Mouse (Mus musculus): ENCODE results near the gene Cd5l. TPM values are rescaled to one million over a fixed set of nuclear protein-coding genes. Genes with fewer than 3 reads are reported as not detected.
"Not testable (repeated sequence)": the region's sequence is repeated elsewhere in the genome, so short reads cannot be mapped to it uniquely, and the experiment has no call there.

Cd5l gene
- polyA plus RNA-seq, 1 experiment from 2014 or later, result not detected

GRCm38 (mm10) chr3:87377719-87378118 is 20.0 kb downstream of the Cd5l start:
- no peaks in the 10 kb centered on the region for H3K4me1 ChIP-seq
- no peaks in the 10 kb centered on the region for H3K36me3 ChIP-seq (replicated peaks)
- 71% methylated on average over 6 of the region's 6 CpGs for WGBS
- H3K27ac ChIP-seq, result no peak overlapping the region
- H3K4me2 ChIP-seq, result no peak overlapping the region
- H3K27me3 ChIP-seq, result no peaks in the 10 kb centered on the region
- ATAC-seq (ENCODE audit: low FRiP score), result no peak
- H3K4me3 ChIP-seq (replicated peaks), result no peak overlapping the region
- H3K9me3 ChIP-seq, result no peaks in the 10 kb centered on the region
- H3K9ac ChIP-seq, result no peak overlapping the region

DNA sequence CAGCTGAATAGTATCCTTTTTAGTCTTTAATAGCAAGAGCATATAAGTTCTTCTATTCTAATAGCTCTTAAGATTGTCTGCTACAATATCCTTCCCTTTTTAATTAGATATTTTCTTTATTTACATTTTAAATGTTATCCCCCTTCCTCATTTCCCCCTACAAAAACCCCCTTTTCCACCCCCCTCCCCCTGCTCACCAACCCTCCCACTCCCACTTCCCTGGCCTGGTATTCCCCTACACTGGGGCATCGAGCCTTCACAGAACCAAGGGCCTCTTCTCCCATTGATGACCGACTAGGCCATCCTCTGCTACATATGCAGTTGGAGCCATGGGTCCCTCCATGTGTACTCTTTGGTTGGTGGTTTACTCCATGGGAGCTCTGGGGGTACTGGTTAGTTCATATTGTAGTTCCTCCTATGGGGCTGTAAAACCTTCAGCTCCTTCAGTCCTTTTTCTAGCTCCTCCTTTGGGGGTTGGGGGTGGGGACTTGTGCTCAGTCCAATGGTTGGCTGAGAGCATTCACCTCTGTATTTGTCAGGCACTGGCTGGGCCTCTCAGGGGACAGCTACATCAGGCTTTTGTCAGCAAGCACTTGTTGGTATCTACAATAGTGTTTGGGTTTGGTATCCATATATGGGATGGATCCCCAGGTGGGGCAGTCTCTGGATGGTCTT is 22.1 kb downstream of the Cd5l start:
- 91% methylated on average over 2 of the region's 2 CpGs for WGBS
- not testable (repeated sequence) for H3K36me3 ChIP-seq (replicated peaks); H3K9me3 ChIP-seq; H3K4me2 ChIP-seq; H3K4me1 ChIP-seq; H3K4me3 ChIP-seq (replicated peaks); H3K27me3 ChIP-seq; ATAC-seq (ENCODE audit: low FRiP score); H3K9ac ChIP-seq; H3K27ac ChIP-seq

DNA sequence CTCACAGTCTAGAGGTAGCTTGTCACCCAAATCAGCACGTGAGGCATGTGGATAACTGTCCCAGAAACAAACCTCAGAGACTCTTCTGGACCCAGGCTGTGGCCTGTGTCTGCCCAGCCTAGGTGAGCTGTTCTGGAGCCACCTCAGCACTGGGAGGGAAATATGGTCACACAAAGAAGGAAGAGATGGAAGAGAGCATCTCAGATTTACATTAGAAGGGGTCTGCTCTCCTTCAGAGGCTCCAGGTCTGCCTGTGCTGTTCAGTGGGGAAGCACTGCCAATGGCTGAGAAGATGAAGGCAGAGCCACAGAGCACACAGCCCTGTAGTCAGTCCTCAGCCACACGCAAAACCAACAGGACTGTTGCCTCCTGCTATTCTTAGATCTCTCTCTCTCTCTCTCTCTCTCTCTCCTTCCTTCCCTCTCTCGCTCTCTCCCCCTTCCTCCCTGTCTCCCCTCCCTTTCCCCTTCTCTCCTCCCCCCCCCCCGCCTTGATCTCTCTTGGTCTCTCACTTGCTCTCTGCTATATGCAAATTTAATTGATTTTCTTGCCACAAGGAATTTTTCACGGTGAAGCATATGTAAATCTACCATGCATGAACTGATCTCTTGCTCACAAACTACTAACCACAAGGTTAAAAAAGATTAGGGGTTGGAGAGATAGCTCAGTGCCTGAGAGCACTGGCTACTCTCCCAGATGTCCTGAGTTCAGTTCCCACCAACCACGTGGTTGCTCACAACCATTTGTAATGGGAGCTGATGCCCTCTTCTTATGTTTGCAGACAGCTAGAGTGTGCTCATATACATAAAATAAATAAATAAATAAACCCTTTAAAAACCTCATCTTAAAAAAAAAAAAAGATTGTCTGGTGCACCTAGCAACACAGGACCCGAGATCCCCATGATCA is 24.4 kb downstream of the Cd5l start:
- 64% methylated on average over 6 of the region's 7 CpGs for WGBS
- ATAC-seq (ENCODE audit: low FRiP score), result no peak
- H3K9me3 ChIP-seq, result no peaks in the 10 kb centered on the region
- H3K4me3 ChIP-seq (replicated peaks), result no peak overlapping the region
- H3K4me1 ChIP-seq, result no peaks in the 10 kb centered on the region
- H3K36me3 ChIP-seq (replicated peaks), result no peaks in the 10 kb centered on the region
- no peak overlapping the region for H3K9ac ChIP-seq
- H3K4me2 ChIP-seq, result no peak overlapping the region
- H3K27me3 ChIP-seq, result no peaks in the 10 kb centered on the region
- H3K27ac ChIP-seq, result no peak overlapping the region

GRCm38 (mm10) chr3:87383308-87383707 is 25.6 kb downstream of the Cd5l start:
- Histone ChIP-seq H3K36me3 (replicated peaks) (no peaks in the 10 kb centered on the region), H3K9ac (no peak overlapping the region), H3K9me3 (no peaks in the 10 kb centered on the region), H3K27me3 (no peaks in the 10 kb centered on the region), H3K4me1 (no peaks in the 10 kb centered on the region), H3K4me3 (replicated peaks) (no peak overlapping the region), H3K4me2 (no peak overlapping the region), H3K27ac (no peak overlapping the region)
- no peak for ATAC-seq (ENCODE audit: low FRiP score)
- 95% methylated on average over 3 of the region's 3 CpGs for WGBS

DNA sequence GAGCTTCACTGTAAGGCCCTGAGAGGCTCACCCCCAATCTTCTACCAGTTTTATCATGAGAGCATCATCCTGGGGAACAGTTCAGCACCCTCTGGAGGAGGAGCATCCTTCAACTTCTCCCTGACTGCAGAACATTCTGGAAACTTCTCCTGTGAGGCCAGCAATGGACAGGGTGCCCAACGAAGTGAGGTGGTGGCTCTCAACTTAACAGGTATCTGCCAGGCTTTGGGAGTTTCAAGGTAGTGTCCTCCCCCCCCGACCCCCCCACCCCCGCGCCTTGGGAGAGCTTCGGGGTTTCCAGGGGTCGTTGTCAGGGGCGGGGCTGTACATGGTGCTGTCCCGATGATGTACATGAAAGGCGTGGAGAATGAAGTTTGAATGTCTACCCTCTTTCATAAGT is 27.4 kb downstream of the Cd5l start:
- Histone ChIP-seq H3K4me2 (no peak overlapping the region), H3K27me3 (no peaks in the 10 kb centered on the region), H3K9me3 (no peaks in the 10 kb centered on the region), H3K27ac (no peak overlapping the region), H3K9ac (no peak overlapping the region), H3K36me3 (replicated peaks) (no peaks in the 10 kb centered on the region), H3K4me3 (replicated peaks) (no peak overlapping the region), H3K4me1 (no peaks in the 10 kb centered on the region)
- ATAC-seq (ENCODE audit: low FRiP score), result no peak
- WGBS, result 93% methylated on average over 9 of the region's 9 CpGs

DNA sequence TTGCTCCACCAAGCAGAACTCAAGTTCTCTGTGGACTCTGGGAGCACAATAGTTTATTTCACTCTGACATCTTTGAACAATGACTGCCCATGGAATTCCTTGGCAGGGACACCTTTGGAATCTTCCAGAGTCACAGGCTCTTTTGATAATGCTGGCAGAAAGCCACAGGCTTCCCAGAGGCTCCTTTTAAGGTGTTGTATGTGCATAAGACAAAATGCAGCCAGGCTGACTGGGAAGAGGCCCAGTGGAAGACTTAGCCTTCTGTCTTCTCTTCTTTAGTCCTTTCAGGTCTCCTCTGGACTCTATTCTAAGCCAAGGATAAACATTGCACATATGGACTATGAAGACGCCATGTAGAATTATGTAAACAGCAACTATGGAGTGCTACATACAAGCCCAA is 33.3 kb downstream of the Cd5l start:
- WGBS, result 88% methylated on average over 1 of the region's 1 CpGs
- Histone ChIP-seq H3K36me3 (replicated peaks) (no peaks in the 10 kb centered on the region), H3K4me1 (no peaks in the 10 kb centered on the region), H3K27ac (no peak overlapping the region), H3K9ac (no peak overlapping the region), H3K9me3 (no peaks in the 10 kb centered on the region), H3K4me3 (replicated peaks) (no peak overlapping the region), H3K4me2 (no peak overlapping the region), H3K27me3 (no peaks in the 10 kb centered on the region)
- ATAC-seq (ENCODE audit: low FRiP score), result no peak

DNA sequence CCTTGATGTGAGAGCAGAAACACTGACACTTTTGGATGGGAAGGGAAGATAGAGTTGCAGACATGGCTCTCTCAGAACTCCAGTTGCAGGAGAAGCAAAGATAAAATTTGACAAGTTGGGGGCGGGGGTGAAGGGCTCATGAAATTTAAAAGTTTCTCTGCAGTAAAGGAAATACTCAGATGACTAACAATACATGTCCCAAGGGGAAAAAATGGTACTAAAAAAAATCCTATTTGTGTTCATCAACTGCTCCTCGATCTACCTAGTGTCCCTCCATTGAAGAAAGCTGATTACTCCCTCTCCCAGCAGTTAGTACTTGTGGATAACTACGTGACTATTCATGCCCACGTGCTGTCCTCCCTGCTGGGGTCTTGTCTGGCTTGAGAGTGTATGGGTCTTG is 41.1 kb downstream of the Cd5l start:
- Histone ChIP-seq H3K9ac (no peak overlapping the region), H3K4me2 (no peak overlapping the region), H3K4me1 (no peaks in the 10 kb centered on the region), H3K9me3 (no peaks in the 10 kb centered on the region), H3K27me3 (no peaks in the 10 kb centered on the region), H3K36me3 (replicated peaks) (no peaks in the 10 kb centered on the region), H3K4me3 (replicated peaks) (no peak overlapping the region), H3K27ac (no peak overlapping the region)
- ATAC-seq (ENCODE audit: low FRiP score), result no peak
- WGBS, result 74% methylated on average over 4 of the region's 4 CpGs

- H3K4me2 ChIP-seq, result no peak overlapping the region
- no peak overlapping the region for H3K4me3 ChIP-seq (replicated peaks)
- no peaks in the 10 kb centered on the region for H3K4me1 ChIP-seq
- no peak overlapping the region for H3K9ac ChIP-seq
- no peak for ATAC-seq (ENCODE audit: low FRiP score)
- no peak overlapping the region for H3K27ac ChIP-seq
- H3K36me3 ChIP-seq (replicated peaks), result no peaks in the 10 kb centered on the region
- no peaks in the 10 kb centered on the region for H3K27me3 ChIP-seq
- 92% methylated on average over 4 of the region's 4 CpGs for WGBS
- H3K9me3 ChIP-seq, result no peaks in the 10 kb centered on the region
These were observed 42.2 kb downstream of the Cd5l start for GRCm38 (mm10) chr3:87399906-87400305.

GRCm38 (mm10) chr3:87401321-87401720 is 43.6 kb downstream of the Cd5l start:
- no peaks in the 10 kb centered on the region for H3K4me1 ChIP-seq
- no peak overlapping the region for H3K4me2 ChIP-seq
- no peak overlapping the region for H3K27ac ChIP-seq
- H3K36me3 ChIP-seq (replicated peaks), result no peaks in the 10 kb centered on the region
- no peak overlapping the region for H3K9ac ChIP-seq
- ATAC-seq (ENCODE audit: low FRiP score), result no peak
- no peaks in the 10 kb centered on the region for H3K27me3 ChIP-seq
- no peak overlapping the region for H3K4me3 ChIP-seq (replicated peaks)
- 77% methylated on average over 5 of the region's 5 CpGs for WGBS
- H3K9me3 ChIP-seq, result no peaks in the 10 kb centered on the region

DNA sequence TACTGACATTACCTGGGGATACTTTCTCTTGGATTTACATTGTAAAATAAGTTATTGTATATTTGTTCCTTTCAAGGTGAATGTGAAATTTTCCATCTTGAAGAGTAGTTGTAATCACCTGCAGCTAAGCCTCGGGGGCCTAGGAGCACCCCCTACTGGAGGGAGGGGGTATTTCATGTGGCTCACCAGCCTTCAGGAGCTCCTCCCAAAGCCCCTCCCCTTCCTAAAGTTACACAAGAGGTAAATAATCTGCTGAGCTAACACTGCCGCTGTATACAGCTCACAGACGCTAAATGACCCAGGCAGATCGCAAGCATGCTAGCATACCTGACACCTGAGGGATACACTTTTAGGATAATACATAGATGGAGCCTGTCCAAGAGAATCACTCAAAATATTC is 50.5 kb downstream of the Cd5l start:
- Histone ChIP-seq H3K4me2 (no peak overlapping the region), H3K4me1 (peaks cover 5% of the 10 kb centered on the region; the same call in 1 of the 2 replicates), H3K27ac (no peak overlapping the region), H3K9ac (no peak overlapping the region), H3K27me3 (no peaks in the 10 kb centered on the region), H3K9me3 (no peaks in the 10 kb centered on the region), H3K4me3 (replicated peaks) (no peak overlapping the region), H3K36me3 (replicated peaks) (no peaks in the 10 kb centered on the region)
- ATAC-seq (ENCODE audit: low FRiP score), result no peak
- WGBS, result 22% methylated on average over 4 of the region's 4 CpGs

DNA sequence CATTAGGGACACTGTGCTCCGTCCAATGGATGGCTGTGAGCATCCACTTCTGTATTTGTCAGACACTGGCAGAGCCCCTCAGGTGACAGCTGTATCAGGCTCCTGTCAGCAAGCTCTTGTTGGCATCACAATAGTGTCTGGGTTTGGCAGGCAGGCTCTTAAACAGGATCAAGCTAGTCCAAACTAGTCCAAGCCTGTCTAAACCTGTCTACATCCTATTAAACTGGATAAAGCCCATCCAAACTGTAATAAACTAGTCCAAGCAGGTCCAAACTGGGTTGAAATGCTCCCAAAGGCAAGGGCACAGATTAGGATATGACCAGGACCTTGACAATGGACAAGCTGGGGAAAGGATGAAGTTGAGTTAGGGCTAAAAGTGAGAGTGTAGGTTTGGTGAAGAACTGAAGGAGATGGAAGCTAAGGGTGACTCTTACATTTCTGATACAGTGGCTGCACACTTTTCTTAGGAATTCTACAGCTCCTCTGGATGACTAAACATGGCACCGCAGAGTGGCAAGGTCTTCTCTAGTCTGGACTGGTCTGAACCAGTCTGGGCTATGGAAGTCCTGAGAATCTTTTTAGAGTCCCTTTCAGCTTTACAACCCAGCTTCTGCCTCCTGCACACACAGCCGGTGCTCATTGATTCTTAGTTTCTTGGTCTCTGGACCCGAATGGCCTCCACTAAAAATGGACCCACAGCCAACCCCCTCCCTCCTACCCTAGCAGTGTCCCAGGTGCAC is 51.7 kb downstream of the Cd5l start:
- no peak overlapping the region for H3K4me2 ChIP-seq
- H3K4me1 ChIP-seq, result peaks cover 5% of the 10 kb centered on the region; the same call in 1 of the 2 replicates
- no peaks in the 10 kb centered on the region for H3K27me3 ChIP-seq
- no peak overlapping the region for H3K9ac ChIP-seq
- no peak overlapping the region for H3K4me3 ChIP-seq (replicated peaks)
- ATAC-seq (ENCODE audit: low FRiP score), result no peak
- no peak overlapping the region for H3K27ac ChIP-seq
- whole genome bisulfite sequencing, result 79% methylated on average over 4 of the region's 4 CpGs
- H3K9me3 ChIP-seq, result no peaks in the 10 kb centered on the region
- H3K36me3 ChIP-seq (replicated peaks), result no peaks in the 10 kb centered on the region

GRCm38 (mm10) chr3:87410605-87411004 is 52.9 kb downstream of the Cd5l start:
- ATAC-seq (ENCODE audit: low FRiP score), result no peak
- no peak overlapping the region for H3K4me2 ChIP-seq
- 79% methylated on average over 6 of the region's 6 CpGs for WGBS
- H3K36me3 ChIP-seq (replicated peaks), result no peaks in the 10 kb centered on the region
- no peaks in the 10 kb centered on the region for H3K9me3 ChIP-seq
- H3K4me3 ChIP-seq (replicated peaks), result no peak overlapping the region
- H3K27me3 ChIP-seq, result no peaks in the 10 kb centered on the region
- H3K4me1 ChIP-seq, result peaks cover 5% of the 10 kb centered on the region; the same call in 1 of the 2 replicates
- H3K27ac ChIP-seq, result no peak overlapping the region
- no peak overlapping the region for H3K9ac ChIP-seq
